Mouse (Mus musculus) neural tube, embryonic 15.5 days (tissue): ENCODE results near the gene Edc3. TPM values are rescaled to one million over a fixed set of nuclear protein-coding genes. Genes with fewer than 3 reads are reported as not detected.

Experiments used
- ATAC-seq: fragments of 200-750 bp; cut with Nextera tagmentation; 2 replicates; pipeline ENCODE4 v1.8.0; 2017; ENCODE audit warnings: mild to moderate bottlenecking, moderate TSS enrichment, moderate library complexity; ENCODE audit not compliant: low FRiP score
- H3K27ac ChIP-seq: fragments of 300-500 bp; sonication (generic); replicated peaks from 2 replicates; pipeline ENCODE4 v1.5.1; 2015; ENCODE audit warnings: mild to moderate bottlenecking, inconsistent platforms
- H3K27me3 ChIP-seq: fragments of 300-500 bp; sonication (generic); replicated peaks from 2 replicates; pipeline ENCODE4 v1.6.1; 2015; ENCODE audit warnings: inconsistent platforms
- H3K36me3 ChIP-seq: fragments of 300-500 bp; sonication (generic); 2 replicates; pipeline ENCODE4 v1.6.1; 2015; ENCODE audit warnings: inconsistent platforms
- H3K4me1 ChIP-seq: fragments of 300-500 bp; sonication (generic); 2 replicates; pipeline ENCODE4 v1.6.1; 2015; ENCODE audit warnings: inconsistent platforms
- H3K4me2 ChIP-seq: fragments of 300-500 bp; sonication (generic); 2 replicates; pipeline ENCODE4 v1.6.1; 2015; ENCODE audit warnings: inconsistent platforms, mild to moderate bottlenecking, moderate library complexity
- H3K4me3 ChIP-seq: fragments of 300-500 bp; sonication (generic); replicated peaks from 2 replicates; pipeline ENCODE4 v1.5.1; 2015; ENCODE audit warnings: mild to moderate bottlenecking, inconsistent platforms
- H3K9ac ChIP-seq: fragments of 300-500 bp; sonication (generic); replicated peaks from 2 replicates; pipeline ENCODE4 v1.6.1; 2015; ENCODE audit warnings: mild to moderate bottlenecking, inconsistent platforms
- H3K9me3 ChIP-seq: fragments of 300-500 bp; sonication (generic); replicated peaks from 2 replicates; pipeline ENCODE4 v1.6.1; 2016; ENCODE audit warnings: inconsistent platforms
- WGBS: fragments of 180-500 bp; shearing (Covaris S2); methylation state at CpG from one replicate; pipeline ENCODE4 v1.1.7; 2015; ENCODE audit warnings: mixed read lengths; 5-methylcytosine and 5-hydroxymethylcytosine counted together
- polyA plus RNA-seq: library from polyadenylated mRNA; unstranded; fragments of >200 nt; fragmentation: Nextera tagmentation; extraction: Ambion mirVana; gene quantifications from 2 replicates; pipeline ENCODE4 v1.2.1, GENCODE M21; 2015

Gene Edc3
- polyA plus RNA-seq, 1 experiment from 2014 or later = 27.6 TPM

- H3K4me1 ChIP-seq = no peaks in the 10 kb centered on the region
- no peaks in the 10 kb centered on the region for H3K9me3 ChIP-seq
- no peak overlapping the region for H3K4me2 ChIP-seq
- H3K9ac ChIP-seq = no peak overlapping the region
- H3K27ac ChIP-seq = no peak overlapping the region
- 67% methylated on average over 4 of the region's 4 CpGs for whole genome bisulfite sequencing
- H3K36me3 ChIP-seq = no peaks in the 10 kb centered on the region
- no peak overlapping the region for H3K4me3 ChIP-seq
- H3K27me3 ChIP-seq = no peaks in the 10 kb centered on the region
- no peak for ATAC-seq
Measured at GRCm38 (mm10) chr9:57775736-57776135, 67.4 kb downstream of the Edc3 start.

- no peak overlapping the region for H3K9ac ChIP-seq
- H3K4me3 ChIP-seq = no peak overlapping the region
- H3K9me3 ChIP-seq = no peaks in the 10 kb centered on the region
- no peaks in the 10 kb centered on the region for H3K27me3 ChIP-seq
- H3K36me3 ChIP-seq = no peaks in the 10 kb centered on the region
- no peak overlapping the region for H3K27ac ChIP-seq
- WGBS = 97% methylated on average over 3 of the region's 3 CpGs
- no peaks in the 10 kb centered on the region for H3K4me1 ChIP-seq
- ATAC-seq = no peak
- no peak overlapping the region for H3K4me2 ChIP-seq
Measured at GRCm38 (mm10) chr9:57782656-57783055, 74.3 kb downstream of the Edc3 start.

GRCm38 (mm10) chr9:57789733-57790132 is 81.4 kb downstream of the Edc3 start:
- Histone ChIP-seq H3K4me2 (no peak overlapping the region), H3K9ac (no peak overlapping the region), H3K36me3 (peaks cover 46% of the 10 kb centered on the region), H3K27me3 (no peaks in the 10 kb centered on the region), H3K9me3 (no peaks in the 10 kb centered on the region), H3K4me3 (no peak overlapping the region), H3K4me1 (no peaks in the 10 kb centered on the region), H3K27ac (no peak overlapping the region)
- no peak for ATAC-seq
- WGBS = 86% methylated on average over 3 of the region's 3 CpGs

GRCm38 (mm10) chr9:57797456-57797855 is 89.1 kb downstream of the Edc3 start:
- no peak for ATAC-seq
- no peak overlapping the region for H3K4me3 ChIP-seq
- no peak overlapping the region for H3K4me2 ChIP-seq
- peaks cover 6% of the 10 kb centered on the region; the same call in 1 of the 2 replicates for H3K4me1 ChIP-seq
- no peak overlapping the region for H3K9ac ChIP-seq
- H3K36me3 ChIP-seq = peaks cover 48% of the 10 kb centered on the region
- no peaks in the 10 kb centered on the region for H3K27me3 ChIP-seq
- H3K9me3 ChIP-seq = no peaks in the 10 kb centered on the region
- H3K27ac ChIP-seq = no peak overlapping the region
- 95% methylated on average over 8 of the region's 8 CpGs for WGBS

GRCm38 (mm10) chr9:57798725-57799253 is 90.4 kb downstream of the Edc3 start:
- Histone ChIP-seq H3K4me2 (no peak overlapping the region), H3K9ac (no peak overlapping the region), H3K4me3 (no peak overlapping the region), H3K27ac (no peak overlapping the region), H3K4me1 (peaks cover 16% of the 10 kb centered on the region), H3K36me3 (peaks cover 36% of the 10 kb centered on the region), H3K27me3 (no peaks in the 10 kb centered on the region), H3K9me3 (no peaks in the 10 kb centered on the region)
- ATAC-seq = no peak
- 9% methylated on average over 10 of the region's 10 CpGs for WGBS

GRCm38 (mm10) chr9:57800325-57800975 is 92.1 kb downstream of the Edc3 start:
- H3K27me3 ChIP-seq = no peaks in the 10 kb centered on the region
- no peak for ATAC-seq
- WGBS = 91% methylated on average over 9 of the region's 9 CpGs
- no peaks in the 10 kb centered on the region for H3K9me3 ChIP-seq
- no peak overlapping the region for H3K9ac ChIP-seq
- H3K27ac ChIP-seq = no peak overlapping the region
- H3K4me2 ChIP-seq = no peak overlapping the region
- peaks cover 16% of the 10 kb centered on the region for H3K4me1 ChIP-seq
- peaks cover 24% of the 10 kb centered on the region for H3K36me3 ChIP-seq
- no peak overlapping the region for H3K4me3 ChIP-seq

Other genes with a start within 250 kb of the Edc3 start
- 91.1 and 112 TPM in 2 replicates for gene Scamp5, start 240.5 kb upstream of the Edc3 start, polyA plus RNA-seq
- 17.4 and 23.5 TPM in 2 replicates for gene Rpp25, start 204.5 kb upstream of the Edc3 start, polyA plus RNA-seq
- gene Cox5a, start 187.3 kb upstream of the Edc3 start, polyA plus RNA-seq = 949 and 1,085 TPM in 2 replicates
- 22.3 and 23.8 TPM in 2 replicates for gene Fam219b, start 171.0 kb upstream of the Edc3 start, polyA plus RNA-seq
- gene Mpi, start 155.8 kb upstream of the Edc3 start, polyA plus RNA-seq = 75.8 and 81.7 TPM in 2 replicates
- gene Scamp2, start 147.6 kb upstream of the Edc3 start, polyA plus RNA-seq = 43.5 and 48.5 TPM in 2 replicates
- 32.1 and 36.5 TPM in 2 replicates for gene Ulk3, start 119.1 kb upstream of the Edc3 start, polyA plus RNA-seq
- 0.11 and 0.23 TPM in 2 replicates for gene Cplx3, start 102.3 kb upstream of the Edc3 start, polyA plus RNA-seq
- gene Lman1l, start 87.8 kb upstream of the Edc3 start, polyA plus RNA-seq = not detected in 2 replicates
- 43.1 and 50.0 TPM in 2 replicates for gene Csk, start 54.9 kb upstream of the Edc3 start, polyA plus RNA-seq
- not detected in 2 replicates for gene Cyp1a2, start 24.8 kb upstream of the Edc3 start, polyA plus RNA-seq
- 0.09 and 0.12 TPM in 2 replicates for gene Cyp1a1, start 20.6 kb upstream of the Edc3 start, polyA plus RNA-seq
- 63.6 and 65.7 TPM in 2 replicates for gene Clk3, start 57.3 kb downstream of the Edc3 start, polyA plus RNA-seq
- gene Arid3b, start 128.3 kb downstream of the Edc3 start, polyA plus RNA-seq = 6.7 and 8.9 TPM in 2 replicates
- gene Ubl7, start 202.4 kb downstream of the Edc3 start, polyA plus RNA-seq = 158 and 175 TPM in 2 replicates
- gene Sema7a, start 231.6 kb downstream of the Edc3 start, polyA plus RNA-seq = 2.0 and 2.9 TPM in 2 replicates